Mouse (Mus musculus) liver, embryonic 11.5 days (tissue): Measurements from ENCODE around the gene Dpm2. TPM values are rescaled to one million over a fixed set of nuclear protein-coding genes. Genes with fewer than 3 reads are reported as not detected.

Source experiments
- polyA plus RNA-seq: library from polyadenylated mRNA; unstranded; fragments of >200 nt; fragmentation: Nextera tagmentation; extraction: Ambion mirVana; gene quantifications from 2 replicates; pipeline ENCODE4 v1.2.1, GENCODE M21; 2014

The Dpm2 gene
- polyA plus RNA-seq, 1 experiment from 2014 or later = 109 TPM

Other genes with a start within 250 kb of the Dpm2 start
- gene Ciz1, start 218.5 kb upstream of the Dpm2 start, polyA plus RNA-seq = 45.5 and 45.8 TPM in 2 replicates
- gene Dnm1, start 217.5 kb upstream of the Dpm2 start, polyA plus RNA-seq = 9.3 and 10.0 TPM in 2 replicates
- gene 1110008P14Rik, start 188.9 kb upstream of the Dpm2 start, polyA plus RNA-seq = 36.2 and 39.7 TPM in 2 replicates
- gene Lcn2, start 182.6 kb upstream of the Dpm2 start, polyA plus RNA-seq = 8.0 and 9.9 TPM in 2 replicates
- gene Ptges2, start 175.0 kb upstream of the Dpm2 start, polyA plus RNA-seq = 23.0 and 23.6 TPM in 2 replicates
- 4.5 and 5.4 TPM in 2 replicates for gene Naif1, start 120.4 kb upstream of the Dpm2 start, polyA plus RNA-seq
- 10.4 and 12.7 TPM in 2 replicates for gene Slc25a25, start 119.4 kb upstream of the Dpm2 start, polyA plus RNA-seq
- gene Fam102a, start 35.5 kb upstream of the Dpm2 start, polyA plus RNA-seq = 4.1 and 6.5 TPM in 2 replicates
- 0.48 TPM in 1 of 2 replicates, not detected in the other for gene Pip5kl1, start 3.9 kb downstream of the Dpm2 start, polyA plus RNA-seq
- not detected in 2 replicates for gene 9430097D07Rik, start 4.8 kb downstream of the Dpm2 start, polyA plus RNA-seq
- gene St6galnac4, start 16.2 kb downstream of the Dpm2 start, polyA plus RNA-seq = 26.0 and 28.8 TPM in 2 replicates
- gene St6galnac6, start 28.9 kb downstream of the Dpm2 start, polyA plus RNA-seq = 9.6 and 10.6 TPM in 2 replicates
- 6.7 and 8.3 TPM in 2 replicates for gene Ak1, start 50.9 kb downstream of the Dpm2 start, polyA plus RNA-seq
- 39.2 and 40.1 TPM in 2 replicates for gene Eng, start 75.7 kb downstream of the Dpm2 start, polyA plus RNA-seq
- 46.2 and 47.1 TPM in 2 replicates for gene Fpgs, start 133.3 kb downstream of the Dpm2 start, polyA plus RNA-seq
- 83.4 and 84.5 TPM in 2 replicates for gene Cdk9, start 142.2 kb downstream of the Dpm2 start, polyA plus RNA-seq
- gene Sh2d3c, start 150.2 kb downstream of the Dpm2 start, polyA plus RNA-seq = 13.4 and 14.2 TPM in 2 replicates
- 0.22 TPM in 1 of 2 replicates, not detected in the other for gene 6330409D20Rik, start 170.2 kb downstream of the Dpm2 start, polyA plus RNA-seq
- 57.2 and 60.5 TPM in 2 replicates for gene Tor2a, start 186.4 kb downstream of the Dpm2 start, polyA plus RNA-seq
- gene Ttc16, start 204.8 kb downstream of the Dpm2 start, polyA plus RNA-seq = 0.30 and 0.31 TPM in 2 replicates
- 4.9 and 5.8 TPM in 2 replicates for gene Ptrh1, start 204.9 kb downstream of the Dpm2 start, polyA plus RNA-seq
- 0.30 and 0.79 TPM in 2 replicates for gene Cfap157, start 213.6 kb downstream of the Dpm2 start, polyA plus RNA-seq